Mouse (Mus musculus) macrophage (primary cell): Measurements from ENCODE around the gene Ankrd6. TPM values are rescaled to one million over a fixed set of nuclear protein-coding genes. Genes with fewer than 3 reads are reported as not detected.

Experiments used
- H3K27ac ChIP-seq: fragments of 350-480 bp; formaldehyde crosslinking; 2 replicates; pipeline ENCODE4 v1.9.0; 2021
- H3K36me3 ChIP-seq: fragments of 350-480 bp; formaldehyde crosslinking; 2 replicates; pipeline ENCODE4 v1.9.0; 2021; ENCODE audit errors: inconsistent target
- H3K4me3 ChIP-seq: fragments of 350-480 bp; formaldehyde crosslinking; 2 replicates; pipeline ENCODE4 v1.9.0; 2021; ENCODE audit errors: inconsistent target
- H3K79me2 ChIP-seq: fragments of 350-480 bp; formaldehyde crosslinking; 2 replicates; pipeline ENCODE4 v1.9.0; 2021; ENCODE audit errors: inconsistent target
- WGBS: methylation state at CpG from one replicate; pipeline ENCODE4 v1.1.7; 2026; ENCODE audit warnings: inconsistent platforms; ENCODE audit not compliant: missing documents; 5-methylcytosine and 5-hydroxymethylcytosine counted together
- polyA plus RNA-seq: library from polyadenylated mRNA; stranded (reverse); fragments of 250-400 nt; gene quantifications from 3 replicates; pipeline ENCODE4 v1.2.4, GENCODE M21; 2018; ENCODE audit warnings: inconsistent platforms

Gene Ankrd6
- polyA plus RNA-seq, 1 experiment from 2014 or later = 0.06 TPM

GRCm38 (mm10) chr4:32768046-32768445 is 182.6 kb downstream of the Ankrd6 start:
- WGBS = 7% methylated on average over 10 of the region's 10 CpGs
- Histone ChIP-seq H3K36me3 (0 out of 2 replicates have a peak, but pooled peaks cover 2% of the 10 kb centered on the region), H3K27ac (no peak overlapping the region), H3K4me3 (no peak overlapping the region), H3K79me2 (no peaks in the 10 kb centered on the region)

- Histone ChIP-seq H3K4me3 (no peak overlapping the region), H3K27ac (no peak overlapping the region), H3K79me2 (no peaks in the 10 kb centered on the region), H3K36me3 (peaks cover 2% of the 10 kb centered on the region; the same call in 1 of the 2 replicates)
- WGBS = 94% methylated on average over 7 of the region's 7 CpGs
Measured at GRCm38 (mm10) chr4:32767471-32767870, 183.2 kb downstream of the Ankrd6 start.

GRCm38 (mm10) chr4:32757430-32757829 is 193.2 kb downstream of the Ankrd6 start:
- peaks cover 31% of the 10 kb centered on the region for H3K36me3 ChIP-seq
- H3K79me2 ChIP-seq = no peaks in the 10 kb centered on the region
- 97% methylated on average over 2 of the region's 2 CpGs for WGBS
- no peak overlapping the region for H3K4me3 ChIP-seq
- no peak overlapping the region for H3K27ac ChIP-seq

Other genes with a start within 250 kb of the Ankrd6 start
- gene Lyrm2, start 150.6 kb downstream of the Ankrd6 start, polyA plus RNA-seq = 44.4 to 56.9 TPM (median 53.5 TPM) in 3 replicates
- 17.5 to 41.3 TPM (median 29.9 TPM) in 3 replicates for gene Rragd, start 32.2 kb upstream of the Ankrd6 start, polyA plus RNA-seq
- gene Ube2j1, start 80.6 kb upstream of the Ankrd6 start, polyA plus RNA-seq = 35.4 to 52.2 TPM (median 51.3 TPM) in 3 replicates
- gene Gabrr2, start 112.2 kb upstream of the Ankrd6 start, polyA plus RNA-seq = not detected in 3 replicates
- gene Gabrr1, start 181.7 kb upstream of the Ankrd6 start, polyA plus RNA-seq = not detected in 3 replicates
- gene Pm20d2, start 238.9 kb upstream of the Ankrd6 start, polyA plus RNA-seq = not detected in 3 replicates